14 mouse cellular contexts compared by ENCODE assay signal in the genomic region with DNA sequence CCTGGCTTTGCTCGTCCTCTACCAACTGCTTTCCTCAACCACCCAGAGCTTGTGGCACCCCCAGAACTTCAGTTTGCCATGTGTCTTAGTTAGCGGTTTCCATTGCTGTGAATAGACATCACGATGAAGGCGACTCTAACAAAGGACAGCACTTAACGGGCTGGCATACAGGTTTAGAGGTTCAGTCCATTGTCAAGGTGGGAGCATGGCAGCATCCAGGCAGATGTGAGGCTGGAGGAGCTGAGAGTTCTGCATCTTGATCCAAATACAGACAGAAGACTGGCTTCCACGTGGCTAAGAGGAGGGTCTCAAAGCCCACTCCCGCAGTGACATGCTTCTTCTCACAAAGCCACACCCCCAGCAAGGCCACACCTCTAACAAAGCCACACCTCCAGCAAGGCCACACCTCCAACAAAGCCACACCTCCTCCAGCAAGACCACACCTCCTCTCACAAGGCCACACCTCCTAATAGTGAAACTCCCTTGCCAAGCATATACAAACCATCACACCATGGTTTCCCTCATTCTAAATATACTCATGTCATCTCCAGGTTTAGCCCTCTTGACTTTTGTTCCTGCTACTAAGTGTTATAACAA. TPM values are rescaled to one million over a fixed set of nuclear protein-coding genes. Genes with fewer than 3 reads are reported as not detected.
DNase-seq lines count a peak whose midpoint lies in the region; ATAC-seq and TF ChIP-seq lines count a peak whose summit lies in the region.
"Had no signal": no experiment of that assay in that cellular context is flagged by ENCODE, and none has a peak within 500 bp of the region (broad histone marks: within the 10 kb centered on the region; RNA-seq: fewer than 3 reads in every experiment).

No protein-coding gene starts in this region.

- no peak overlapping the region for H3K4me2 ChIP-seq in heart, embryonic 11.5 days
- H3K4me2 ChIP-seq: hindbrain, embryonic 12.5 days had no signal

- 49% methylated on average over 7 of the region's 7 CpGs for WGBS in heart, embryonic 11.5 days (ENCODE audit: insufficient replicate concordance)

- H3K9ac ChIP-seq in heart, embryonic 11.5 days (ENCODE audit: low read depth, low read length) = no peak overlapping the region
- H3K9ac ChIP-seq: hindbrain, embryonic 12.5 days had no signal

- H3K36me3 ChIP-seq in heart, embryonic 11.5 days (ENCODE audit: control insufficient read depth, insufficient read depth, low read length) = no peaks in the 10 kb centered on the region
- H3K36me3 ChIP-seq: hindbrain, embryonic 12.5 days had no signal

- no peak overlapping the region for H3K4me3 ChIP-seq in heart, embryonic 11.5 days (ENCODE audit: low read depth, low read length)
- H3K4me3 ChIP-seq in layer of hippocampus, adult 2 months = no peak overlapping the region
- H3K4me3 ChIP-seq: hindbrain, embryonic 12.5 days had no signal

- peaks cover 8% of the 10 kb centered on the region for H3K4me1 ChIP-seq in heart, embryonic 11.5 days (ENCODE audit: control insufficient read depth, insufficient read depth, low read length)
- H3K4me1 ChIP-seq: hindbrain, embryonic 12.5 days had no signal

- no peak for ATAC-seq in heart, embryonic 11.5 days (replicated peaks; ENCODE audit: insufficient number of reproducible peaks, low FRiP score, low TSS enrichment)
- peak; percentile 70 for ATAC-seq in erythroblast, adult 5-6 weeks (replicated peaks; ENCODE audit: low FRiP score, poor library complexity, severe bottlenecking)
- peak; percentile 89 for ATAC-seq in megakaryocyte progenitor cell, adult 5-6 weeks (replicated peaks; ENCODE audit: poor library complexity)
- no peak for ATAC-seq in activated CD4-positive, CD25-positive, alpha-beta regulatory T cell, adult 4 months
- ATAC-seq: forebrain, embryonic 16.5 days had no signal

- no peak for TF ChIP-seq CTCF in layer of hippocampus, adult 2 months (conservative IDR thresholded peaks at IDR 0.05)

- no peaks in the 10 kb centered on the region for H3K9me3 ChIP-seq in heart, embryonic 11.5 days (replicated peaks; ENCODE audit: control insufficient read depth, low read length)
- H3K9me3 ChIP-seq: hindbrain, embryonic 12.5 days had no signal

- peak; percentile 7 for DNase-seq in heart, postnatal 4 days
- peak; percentile 54 for DNase-seq in CD4-positive, CD25-positive, alpha-beta regulatory T cell, adult 2 months (ENCODE audit: low read depth, low spot score)
- no peak for DNase-seq in layer of hippocampus, adult 2 months (ENCODE audit: low spot score in 2 of 2)
- no peak for DNase-seq in layer of hippocampus, adult 9-10 months (ENCODE audit: low spot score)
- DNase-seq: kidney, postnatal 10 days; midbrain, embryonic 14.5 days; right cerebral cortex, postnatal 4 days; thymus, adult 18-20 months had no signal

- H3K27me3 ChIP-seq in heart, embryonic 11.5 days (ENCODE audit: control insufficient read depth, insufficient read depth, low read length) = no peaks in the 10 kb centered on the region
- H3K27me3 ChIP-seq: hindbrain, embryonic 12.5 days had no signal

- H3K27ac ChIP-seq in heart, embryonic 11.5 days (ENCODE audit: low read depth, low read length) = no peak overlapping the region
- H3K27ac ChIP-seq in layer of hippocampus, adult 2 months = no peak overlapping the region
- H3K27ac ChIP-seq: hindbrain, embryonic 12.5 days had no signal

RNA-seq across cellular contexts. Expression of a gene that starts 8.1 kb away (rescaled TPM):
- total RNA-seq in heart, postnatal 4 days (2021) = 100 to 1,000 TPM; 733 to 785 TPM
- 878 and 906 TPM in 2 replicates for polyA plus RNA-seq in heart, embryonic 11.5 days (2014; fragmentation: Nextera tagmentation; extraction: Ambion mirVana)
- total RNA-seq in erythroblast, adult 5-6 weeks (2015; ENCODE audit: low replicate concordance) = 113 and 151 TPM in 2 replicates
- 44.5 and 50.0 TPM in 2 replicates for total RNA-seq in erythroblast, adult 5-6 weeks (2017; ENCODE audit: low replicate concordance)
- 307 and 338 TPM in 2 replicates for total RNA-seq in megakaryocyte progenitor cell, adult 5-6 weeks (2015)
- total RNA-seq in megakaryocyte progenitor cell, adult 5-6 weeks (2017) = 150 and 188 TPM in 2 replicates
- 100 to 1,000 TPM; 693 to 929 TPM for polyA plus RNA-seq in activated CD4-positive, CD25-positive, alpha-beta regulatory T cell, adult 4 months (2017; shearing (Covaris generic))
- 10 to 100 TPM; 38.9 to 41.1 TPM for total RNA-seq in layer of hippocampus, adult 2 months (2021)

RNA-seq across cellular contexts. Expression of a gene that starts 8.3 kb away (rescaled TPM):
- 100 to 1,000 TPM; 944 to 986 TPM for total RNA-seq in heart, postnatal 4 days (2021)
- 208 and 237 TPM in 2 replicates for polyA plus RNA-seq in heart, embryonic 11.5 days (2014; fragmentation: Nextera tagmentation; extraction: Ambion mirVana)
- total RNA-seq in erythroblast, adult 5-6 weeks (2015; ENCODE audit: low replicate concordance) = not detected in 2 replicates
- total RNA-seq in erythroblast, adult 5-6 weeks (2017; ENCODE audit: low replicate concordance) = 0.34 and 1.1 TPM in 2 replicates
- total RNA-seq in megakaryocyte progenitor cell, adult 5-6 weeks (2015) = 0.20 and 0.30 TPM in 2 replicates
- total RNA-seq in megakaryocyte progenitor cell, adult 5-6 weeks (2017) = 0.33 and 0.34 TPM in 2 replicates
- polyA plus RNA-seq in activated CD4-positive, CD25-positive, alpha-beta regulatory T cell, adult 4 months (2017; shearing (Covaris generic)) = under 1 TPM in 1 of 2 experiments, not detected in 1; 0.26 TPM
- total RNA-seq in layer of hippocampus, adult 2 months (2021) = 1 to 10 TPM; 2.2 to 2.8 TPM

Comparison
In these comparisons a context has a peak if more than half of its experiments do, and no peak if none do; other contexts are left out.
1. DNase-seq: peak in heart, postnatal 4 days (single experiment) and CD4-positive, CD25-positive, alpha-beta regulatory T cell, adult 2 months (single experiment); none in layer of hippocampus, adult 2 months (0 of 2) and layer of hippocampus, adult 9-10 months (single experiment).
2. ATAC-seq: peak in erythroblast, adult 5-6 weeks (single experiment) and megakaryocyte progenitor cell, adult 5-6 weeks (single experiment); none in heart, embryonic 11.5 days (single experiment) and activated CD4-positive, CD25-positive, alpha-beta regulatory T cell, adult 4 months (single experiment).
3. RNA of a gene that starts 8.3 kb away (total RNA-seq): 944 to 986 TPM in heart, postnatal 4 days; 2.2 to 2.8 TPM in layer of hippocampus, adult 2 months, 0.34 to 1.1 TPM in erythroblast, adult 5-6 weeks and 0.20 to 0.34 TPM in megakaryocyte progenitor cell, adult 5-6 weeks; every median in the first group is over 100 times any median in the second.